Mouse (Mus musculus): Measurements from ENCODE around the gene Scn3a. TPM values are rescaled to one million over a fixed set of nuclear protein-coding genes. Genes with fewer than 3 reads are reported as not detected.

Scn3a gene
- polyA plus RNA-seq, 1 experiment: 1.1 TPM

GRCm38 (mm10) chr2:65450449-65451360 lies 116.7 kb downstream of the Scn3a start:
- Histone ChIP-seq H3K4me1 (ENCODE audit: control insufficient read depth, insufficient read depth, insufficient read length, low read length) (no peaks in the 10 kb centered on the region), H3K4me3 (ENCODE audit: insufficient read depth, low read depth, low read length) (no peak overlapping the region), H3K27ac (replicated peaks; ENCODE audit: low read depth, low read length) (no peak overlapping the region)

- Histone ChIP-seq H3K4me1 (ENCODE audit: control insufficient read depth, insufficient read depth, insufficient read length, low read length) (no peaks in the 10 kb centered on the region), H3K27ac (replicated peaks; ENCODE audit: low read depth, low read length) (no peak overlapping the region; the same call in 1 of the 2 replicates), H3K4me3 (ENCODE audit: insufficient read depth, low read depth, low read length) (no peak overlapping the region)
These were observed 118.2 kb downstream of the Scn3a start for GRCm38 (mm10) chr2:65449126-65449828.

GRCm38 (mm10) chr2:65443082-65443481 lies 124.3 kb downstream of the Scn3a start:
- no peaks in the 10 kb centered on the region for H3K4me1 ChIP-seq (ENCODE audit: control insufficient read depth, insufficient read depth, insufficient read length, low read length)
- H3K27ac ChIP-seq (replicated peaks; ENCODE audit: low read depth, low read length): no peak overlapping the region
- H3K4me3 ChIP-seq (ENCODE audit: insufficient read depth, low read depth, low read length): no peak overlapping the region

GRCm38 (mm10) chr2:65441566-65441965 lies 125.9 kb downstream of the Scn3a start:
- H3K4me3 ChIP-seq (ENCODE audit: insufficient read depth, low read depth, low read length): no peak overlapping the region
- no peak overlapping the region for H3K27ac ChIP-seq (replicated peaks; ENCODE audit: low read depth, low read length)
- no peaks in the 10 kb centered on the region for H3K4me1 ChIP-seq (ENCODE audit: control insufficient read depth, insufficient read depth, insufficient read length, low read length)

- no peak overlapping the region for H3K27ac ChIP-seq (replicated peaks; ENCODE audit: low read depth, low read length)
- H3K4me1 ChIP-seq (ENCODE audit: control insufficient read depth, insufficient read depth, insufficient read length, low read length): no peaks in the 10 kb centered on the region
- H3K4me3 ChIP-seq (ENCODE audit: insufficient read depth, low read depth, low read length): no peak overlapping the region
These were observed 126.3 kb downstream of the Scn3a start for GRCm38 (mm10) chr2:65441110-65441509.

- no peak overlapping the region for H3K27ac ChIP-seq (replicated peaks; ENCODE audit: low read depth, low read length)
- H3K4me3 ChIP-seq (ENCODE audit: insufficient read depth, low read depth, low read length): no peak overlapping the region
- no peaks in the 10 kb centered on the region for H3K4me1 ChIP-seq (ENCODE audit: control insufficient read depth, insufficient read depth, insufficient read length, low read length)
These were observed 130.5 kb downstream of the Scn3a start for GRCm38 (mm10) chr2:65436917-65437316.

GRCm38 (mm10) chr2:65423501-65423900 lies 143.9 kb downstream of the Scn3a start:
- Histone ChIP-seq H3K4me3 (ENCODE audit: insufficient read depth, low read depth, low read length) (no peak overlapping the region), H3K27ac (replicated peaks; ENCODE audit: low read depth, low read length) (no peak overlapping the region), H3K4me1 (ENCODE audit: control insufficient read depth, insufficient read depth, insufficient read length, low read length) (no peaks in the 10 kb centered on the region)

- Histone ChIP-seq H3K27ac (replicated peaks; ENCODE audit: low read depth, low read length) (no peak overlapping the region), H3K4me3 (ENCODE audit: insufficient read depth, low read depth, low read length) (no peak overlapping the region), H3K4me1 (ENCODE audit: control insufficient read depth, insufficient read depth, insufficient read length, low read length) (no peaks in the 10 kb centered on the region)
These were observed 145.9 kb downstream of the Scn3a start for GRCm38 (mm10) chr2:65421259-65422255.

GRCm38 (mm10) chr2:65418608-65419007 lies 148.8 kb downstream of the Scn3a start:
- Histone ChIP-seq H3K4me3 (ENCODE audit: insufficient read depth, low read depth, low read length) (no peak overlapping the region), H3K4me1 (ENCODE audit: control insufficient read depth, insufficient read depth, insufficient read length, low read length) (no peaks in the 10 kb centered on the region), H3K27ac (replicated peaks; ENCODE audit: low read depth, low read length) (no peak overlapping the region)

- Histone ChIP-seq H3K27ac (replicated peaks; ENCODE audit: low read depth, low read length) (no peak overlapping the region), H3K4me1 (ENCODE audit: control insufficient read depth, insufficient read depth, insufficient read length, low read length) (no peaks in the 10 kb centered on the region), H3K4me3 (ENCODE audit: insufficient read depth, low read depth, low read length) (no peak overlapping the region)
These were observed 150.9 kb downstream of the Scn3a start for GRCm38 (mm10) chr2:65416535-65416934.

- no peak overlapping the region for H3K4me3 ChIP-seq (ENCODE audit: insufficient read depth, low read depth, low read length)
- no peaks in the 10 kb centered on the region for H3K4me1 ChIP-seq (ENCODE audit: control insufficient read depth, insufficient read depth, insufficient read length, low read length)
- H3K27ac ChIP-seq (replicated peaks; ENCODE audit: low read depth, low read length): no peak overlapping the region
These were observed 152.1 kb downstream of the Scn3a start for GRCm38 (mm10) chr2:65415294-65415693.

- H3K4me3 ChIP-seq (ENCODE audit: insufficient read depth, low read depth, low read length): no peak overlapping the region
- H3K4me1 ChIP-seq (ENCODE audit: control insufficient read depth, insufficient read depth, insufficient read length, low read length): no peaks in the 10 kb centered on the region
- no peak overlapping the region for H3K27ac ChIP-seq (replicated peaks; ENCODE audit: low read depth, low read length)
These were observed 152.6 kb downstream of the Scn3a start for GRCm38 (mm10) chr2:65414806-65415281.

GRCm38 (mm10) chr2:65414237-65414636 lies 153.2 kb downstream of the Scn3a start:
- Histone ChIP-seq H3K4me3 (ENCODE audit: insufficient read depth, low read depth, low read length) (peak overlapping the region; percentile 37), H3K4me1 (ENCODE audit: control insufficient read depth, insufficient read depth, insufficient read length, low read length) (no peaks in the 10 kb centered on the region), H3K27ac (replicated peaks; ENCODE audit: low read depth, low read length) (no peak overlapping the region)

GRCm38 (mm10) chr2:65413746-65414145 lies 153.7 kb downstream of the Scn3a start:
- H3K4me3 ChIP-seq (ENCODE audit: insufficient read depth, low read depth, low read length): peak overlapping the region; percentile 55
- H3K27ac ChIP-seq (replicated peaks; ENCODE audit: low read depth, low read length): no peak overlapping the region
- no peaks in the 10 kb centered on the region for H3K4me1 ChIP-seq (ENCODE audit: control insufficient read depth, insufficient read depth, insufficient read length, low read length)

Data from brown adipose tissue, adult 24 weeks (tissue).